Comparison of ENCODE assay signal across 8 mouse cellular contexts in genomic region chr7:140821653-140822329, GRCm38 (mm10). TPM values are rescaled to one million over a fixed set of nuclear protein-coding genes. Genes with fewer than 3 reads are reported as not detected.
DNase-seq lines count a peak whose midpoint lies in the region; ATAC-seq and TF ChIP-seq lines count a peak whose summit lies in the region.

Zfp941 (minus strand) TSS chr7:140822178.

- no peak for TF ChIP-seq EP300 in stomach, postnatal 0 days (optimal IDR thresholded peaks at IDR 0.05)

- peak within 1 kb of the TSS; percentile 60 for H3K4me3 ChIP-seq in forebrain, embryonic 12.5 days (replicated peaks)
- H3K4me3 ChIP-seq in midbrain, embryonic 10.5 days = peak within 1 kb of the TSS; percentile 68
- H3K4me3 ChIP-seq in stomach, postnatal 0 days (ENCODE audit: low read depth, low read length) = peak within 1 kb of the TSS; percentile 36

- no peak for TF ChIP-seq CTCF in stomach, postnatal 0 days (IDR thresholded peaks at IDR 0.05; ENCODE audit: low read depth)

- intact Hi-C loops in left cerebral cortex, postnatal 14 days (cut with DNase I) = no loop called here

- peak; percentile 72; the same call in 1 of the 2 replicates for ATAC-seq in cerebellum, adult (ENCODE audit: insufficient number of reproducible peaks, low FRiP score, low TSS enrichment)
- ATAC-seq in forebrain, embryonic 12.5 days (ENCODE audit: low FRiP score) = peak; percentile 93
- peak; percentile 67 for ATAC-seq in stomach, postnatal 0 days (ENCODE audit: low FRiP score, low TSS enrichment)

- no peaks in the 10 kb centered on the region for H3K36me3 ChIP-seq in forebrain, embryonic 12.5 days (replicated peaks)
- H3K36me3 ChIP-seq in midbrain, embryonic 10.5 days = no peaks in the 10 kb centered on the region
- no peaks in the 10 kb centered on the region for H3K36me3 ChIP-seq in stomach, postnatal 0 days (ENCODE audit: control insufficient read depth, insufficient read depth, low read length)

- peak; percentile 49 for DNase-seq in NIH3T3 (ENCODE audit: low read depth)
- peak; percentile 39 for DNase-seq in hindlimb bud, embryonic 11.5 days (ENCODE audit: extremely low spot score, low read depth, low spot score)
- DNase-seq in left cerebral cortex, postnatal 14 days (ENCODE audit: low spot score in 2 of 2) = peak; percentile 73 to 84
- DNase-seq in midbrain, embryonic 10.5 days (ENCODE audit: low spot score) = peak; percentile 70
- DNase-seq in stomach, postnatal 0 days (ENCODE audit: low spot score) = peak; percentile 46
- DNase-seq in gastrocnemius, postnatal 10 days = no peak

- no peaks in the 10 kb centered on the region for H3K9me3 ChIP-seq in forebrain, embryonic 12.5 days
- no peaks in the 10 kb centered on the region for H3K9me3 ChIP-seq in midbrain, embryonic 10.5 days (replicated peaks)
- no peaks in the 10 kb centered on the region for H3K9me3 ChIP-seq in stomach, postnatal 0 days (ENCODE audit: control insufficient read depth, low read length)

- peak within 1 kb of the TSS; percentile 76 for H3K4me2 ChIP-seq in forebrain, embryonic 12.5 days
- H3K4me2 ChIP-seq in stomach, postnatal 0 days (replicated peaks; ENCODE audit: low read depth) = peak within 1 kb of the TSS; percentile 63

- WGBS in forebrain, embryonic 12.5 days = 1% methylated on average over 21 of the region's 21 CpGs
- WGBS in midbrain, embryonic 10.5 days = 2% methylated on average over 21 of the region's 21 CpGs
- WGBS in stomach, postnatal 0 days = 2% methylated on average over 21 of the region's 21 CpGs

- peak within 1 kb of the TSS; percentile 61 for H3K9ac ChIP-seq in forebrain, embryonic 12.5 days
- H3K9ac ChIP-seq in stomach, postnatal 0 days (ENCODE audit: low read length) = peak within 1 kb of the TSS; percentile 48; the same call in 1 of the 2 replicates

- peaks cover 4% of the 10 kb centered on the region for H3K27me3 ChIP-seq in forebrain, embryonic 12.5 days
- peaks cover 6% of the 10 kb centered on the region; the same call in 1 of the 2 replicates for H3K27me3 ChIP-seq in midbrain, embryonic 10.5 days (ENCODE audit: low read depth, poor library complexity, severe bottlenecking)
- H3K27me3 ChIP-seq in stomach, postnatal 0 days (ENCODE audit: control insufficient read depth, insufficient read depth, low read length) = no peaks in the 10 kb centered on the region

- peaks cover 4% of the 10 kb centered on the region; the same call in 1 of the 2 replicates for H3K4me1 ChIP-seq in forebrain, embryonic 12.5 days
- peaks cover 11% of the 10 kb centered on the region; the same call in 1 of the 2 replicates for H3K4me1 ChIP-seq in midbrain, embryonic 10.5 days
- H3K4me1 ChIP-seq in stomach, postnatal 0 days (replicated peaks; ENCODE audit: control insufficient read depth, insufficient read depth) = no peaks in the 10 kb centered on the region

- peak within 1 kb of the TSS; percentile 73 for H3K27ac ChIP-seq in forebrain, embryonic 12.5 days
- peak within 1 kb of the TSS; percentile 86 for H3K27ac ChIP-seq in midbrain, embryonic 10.5 days (replicated peaks)
- H3K27ac ChIP-seq in stomach, postnatal 0 days (replicated peaks) = no peak within 1 kb of the TSS

RNA-seq across cellular contexts. Expression of gene Zfp941, which starts in this region (rescaled TPM):
- polyA plus RNA-seq in forebrain, embryonic 12.5 days (2016; fragmentation: Nextera tagmentation; extraction: Ambion mirVana) = 7.0 and 7.4 TPM in 2 replicates
- 10 to 100 TPM; 15.3 to 16.3 TPM for total RNA-seq in left cerebral cortex, postnatal 14 days (2021)
- 3.0 and 5.6 TPM in 2 replicates for polyA plus RNA-seq in midbrain, embryonic 10.5 days (2016; fragmentation: Nextera tagmentation; extraction: Ambion mirVana)
- polyA plus RNA-seq in stomach, postnatal 0 days (2015; fragmentation: Nextera tagmentation; extraction: Ambion mirVana) = 0.59 and 0.65 TPM in 2 replicates
- under 1 TPM; 0.12 to 0.16 TPM for total RNA-seq in gastrocnemius, postnatal 10 days (2021)

Comparison
In these comparisons a context has a peak if more than half of its experiments do, and no peak if none do; other contexts are left out.
1. RNA of gene Zfp941 (total RNA-seq): 15.3 to 16.3 TPM in left cerebral cortex, postnatal 14 days; 0.12 to 0.16 TPM in gastrocnemius, postnatal 10 days; every median in the first group is over 10 times any median in the second.
2. Peak in DNase-seq, ATAC-seq, H3K4me3 ChIP-seq, H3K9ac ChIP-seq and H3K4me2 ChIP-seq in stomach, postnatal 0 days; RNA of the gene not detected or under 1 TPM.
3. Peak in every context shown above with its lines, with median percentiles within 50 percentile points of each other: ATAC-seq and H3K4me3 ChIP-seq.